Mouse (Mus musculus): ENCODE measurements around the gene Mycbp2. TPM values are rescaled to one million over a fixed set of nuclear protein-coding genes. Genes with fewer than 3 reads are reported as not detected.

Mycbp2 gene
- polyA plus RNA-seq, 1 experiment: 5.9 TPM

GRCm38 (mm10) chr14:103378703-103379102, 32.1 kb upstream of the Mycbp2 start:
- Histone ChIP-seq H3K4me3 (ENCODE audit: insufficient read depth, poor library complexity, severe bottlenecking) (no peak overlapping the region), H3K36me3 (ENCODE audit: control insufficient read depth, insufficient read depth) (no peaks in the 10 kb centered on the region), H3K79me3 (ENCODE audit: low read depth) (no peaks in the 10 kb centered on the region), H3K27me3 (ENCODE audit: control insufficient read depth, insufficient read depth, insufficient read length) (no peaks in the 10 kb centered on the region), H3ac (ENCODE audit: control insufficient read depth, insufficient read length, low read depth) (no peak overlapping the region), H3K79me2 (ENCODE audit: control insufficient read depth, insufficient read depth) (no peaks in the 10 kb centered on the region)
- no peak for TF ChIP-seq MYOG (IDR thresholded peaks at IDR 0.05; ENCODE audit: control insufficient read depth, extremely low read depth, insufficient read length)
- TF ChIP-seq MYOD1 (IDR thresholded peaks at IDR 0.05; ENCODE audit: control insufficient read depth, insufficient read length, low read depth): no peak
- TF ChIP-seq FOSL1 (IDR thresholded peaks at IDR 0.05; ENCODE audit: insufficient read depth, low read length, poor library complexity, severe bottlenecking): no peak
- TF ChIP-seq CTCF (IDR thresholded peaks at IDR 0.05; ENCODE audit: control insufficient read depth, insufficient read depth, insufficient read length): no peak
- no peak for TF ChIP-seq MAX (IDR thresholded peaks at IDR 0.05)
- no peak for TF ChIP-seq CEBPB (IDR thresholded peaks at IDR 0.05; ENCODE audit: low read depth)
- TF ChIP-seq USF1 (IDR thresholded peaks at IDR 0.05; ENCODE audit: low read depth): no peak

GRCm38 (mm10) chr14:103376765-103377164, 30.2 kb upstream of the Mycbp2 start:
- Histone ChIP-seq H3K4me3 (ENCODE audit: insufficient read depth, poor library complexity, severe bottlenecking) (no peak overlapping the region), H3K79me2 (ENCODE audit: control insufficient read depth, insufficient read depth) (no peaks in the 10 kb centered on the region), H3K36me3 (ENCODE audit: control insufficient read depth, insufficient read depth) (no peaks in the 10 kb centered on the region), H3K79me3 (ENCODE audit: low read depth) (no peaks in the 10 kb centered on the region), H3ac (ENCODE audit: control insufficient read depth, insufficient read length, low read depth) (no peak overlapping the region), H3K27me3 (ENCODE audit: control insufficient read depth, insufficient read depth, insufficient read length) (no peaks in the 10 kb centered on the region)
- TF ChIP-seq USF1 (IDR thresholded peaks at IDR 0.05; ENCODE audit: low read depth) (no peak), MYOG (IDR thresholded peaks at IDR 0.05; ENCODE audit: control insufficient read depth, extremely low read depth, insufficient read length) (no peak), CEBPB (IDR thresholded peaks at IDR 0.05; ENCODE audit: low read depth) (no peak), FOSL1 (IDR thresholded peaks at IDR 0.05; ENCODE audit: insufficient read depth, low read length, poor library complexity, severe bottlenecking) (no peak), MYOD1 (IDR thresholded peaks at IDR 0.05; ENCODE audit: control insufficient read depth, insufficient read length, low read depth) (no peak), MAX (IDR thresholded peaks at IDR 0.05) (no peak), CTCF (IDR thresholded peaks at IDR 0.05; ENCODE audit: control insufficient read depth, insufficient read depth, insufficient read length) (no peak)

GRCm38 (mm10) chr14:103375523-103375922, 28.9 kb upstream of the Mycbp2 start:
- Histone ChIP-seq H3K4me3 (ENCODE audit: insufficient read depth, poor library complexity, severe bottlenecking) (no peak overlapping the region), H3K27me3 (ENCODE audit: control insufficient read depth, insufficient read depth, insufficient read length) (no peaks in the 10 kb centered on the region), H3K79me3 (ENCODE audit: low read depth) (no peaks in the 10 kb centered on the region), H3K79me2 (ENCODE audit: control insufficient read depth, insufficient read depth) (no peaks in the 10 kb centered on the region), H3ac (ENCODE audit: control insufficient read depth, insufficient read length, low read depth) (no peak overlapping the region), H3K36me3 (ENCODE audit: control insufficient read depth, insufficient read depth) (no peaks in the 10 kb centered on the region)
- TF ChIP-seq CTCF (IDR thresholded peaks at IDR 0.05; ENCODE audit: control insufficient read depth, insufficient read depth, insufficient read length): no peak
- TF ChIP-seq MYOD1 (IDR thresholded peaks at IDR 0.05; ENCODE audit: control insufficient read depth, insufficient read length, low read depth): no peak
- TF ChIP-seq MAX (IDR thresholded peaks at IDR 0.05): no peak
- no peak for TF ChIP-seq FOSL1 (IDR thresholded peaks at IDR 0.05; ENCODE audit: insufficient read depth, low read length, poor library complexity, severe bottlenecking)
- TF ChIP-seq USF1 (IDR thresholded peaks at IDR 0.05; ENCODE audit: low read depth): no peak
- TF ChIP-seq MYOG (IDR thresholded peaks at IDR 0.05; ENCODE audit: control insufficient read depth, extremely low read depth, insufficient read length): no peak
- TF ChIP-seq CEBPB (IDR thresholded peaks at IDR 0.05; ENCODE audit: low read depth): no peak

- H3K4me3 ChIP-seq (ENCODE audit: insufficient read depth, poor library complexity, severe bottlenecking): no peak overlapping the region
- H3K79me2 ChIP-seq (ENCODE audit: control insufficient read depth, insufficient read depth): no peaks in the 10 kb centered on the region
- no peaks in the 10 kb centered on the region for H3K36me3 ChIP-seq (ENCODE audit: control insufficient read depth, insufficient read depth)
- no peaks in the 10 kb centered on the region for H3K27me3 ChIP-seq (ENCODE audit: control insufficient read depth, insufficient read depth, insufficient read length)
- no peaks in the 10 kb centered on the region for H3K79me3 ChIP-seq (ENCODE audit: low read depth)
- TF ChIP-seq FOSL1 (IDR thresholded peaks at IDR 0.05; ENCODE audit: insufficient read depth, low read length, poor library complexity, severe bottlenecking): no peak
- no peak for TF ChIP-seq CTCF (IDR thresholded peaks at IDR 0.05; ENCODE audit: control insufficient read depth, insufficient read depth, insufficient read length)
- TF ChIP-seq MYOG (IDR thresholded peaks at IDR 0.05; ENCODE audit: control insufficient read depth, extremely low read depth, insufficient read length): no peak
- no peak for TF ChIP-seq CEBPB (IDR thresholded peaks at IDR 0.05; ENCODE audit: low read depth)
- TF ChIP-seq MAX (IDR thresholded peaks at IDR 0.05): no peak
- no peak for TF ChIP-seq MYOD1 (IDR thresholded peaks at IDR 0.05; ENCODE audit: control insufficient read depth, insufficient read length, low read depth)
- no peak for TF ChIP-seq USF1 (IDR thresholded peaks at IDR 0.05; ENCODE audit: low read depth)
- H3ac ChIP-seq (ENCODE audit: control insufficient read depth, insufficient read length, low read depth): no peak overlapping the region
Measured at GRCm38 (mm10) chr14:103363199-103363598, 16.6 kb upstream of the Mycbp2 start.

- Histone ChIP-seq H3ac (ENCODE audit: control insufficient read depth, insufficient read length, low read depth) (no peak overlapping the region), H3K27me3 (ENCODE audit: control insufficient read depth, insufficient read depth, insufficient read length) (no peaks in the 10 kb centered on the region), H3K79me3 (ENCODE audit: low read depth) (no peaks in the 10 kb centered on the region), H3K36me3 (ENCODE audit: control insufficient read depth, insufficient read depth) (no peaks in the 10 kb centered on the region), H3K4me3 (ENCODE audit: insufficient read depth, poor library complexity, severe bottlenecking) (no peak overlapping the region), H3K79me2 (ENCODE audit: control insufficient read depth, insufficient read depth) (no peaks in the 10 kb centered on the region)
- TF ChIP-seq FOSL1 (IDR thresholded peaks at IDR 0.05; ENCODE audit: insufficient read depth, low read length, poor library complexity, severe bottlenecking) (no peak), MYOD1 (IDR thresholded peaks at IDR 0.05; ENCODE audit: control insufficient read depth, insufficient read length, low read depth) (no peak), MYOG (IDR thresholded peaks at IDR 0.05; ENCODE audit: control insufficient read depth, extremely low read depth, insufficient read length) (no peak), CEBPB (IDR thresholded peaks at IDR 0.05; ENCODE audit: low read depth) (no peak), CTCF (IDR thresholded peaks at IDR 0.05; ENCODE audit: control insufficient read depth, insufficient read depth, insufficient read length) (no peak), MAX (IDR thresholded peaks at IDR 0.05) (no peak), USF1 (IDR thresholded peaks at IDR 0.05; ENCODE audit: low read depth) (no peak)
Measured at GRCm38 (mm10) chr14:103356066-103356465, 9.5 kb upstream of the Mycbp2 start.
